Mouse (Mus musculus): ENCODE measurements around the gene Pa2g4. TPM values are rescaled to one million over a fixed set of nuclear protein-coding genes. Genes with fewer than 3 reads are reported as not detected.

Pa2g4 gene
- polyA plus RNA-seq, 1 experiment from 2014 or later = 187 TPM

- DNase-seq (ENCODE audit: low spot score) = no peak
- Histone ChIP-seq H3K27me3 (replicated peaks; ENCODE audit: control insufficient read depth, insufficient read depth, low read length) (no peaks in the 10 kb centered on the region), H3K9me3 (ENCODE audit: control insufficient read depth, low read length) (no peaks in the 10 kb centered on the region), H3K27ac (replicated peaks; ENCODE audit: low read depth, low read length) (no peak overlapping the region), H3K9ac (ENCODE audit: low read depth, low read length) (no peak overlapping the region), H3K4me1 (ENCODE audit: control insufficient read depth, insufficient read depth, low read length) (no peaks in the 10 kb centered on the region), H3K4me3 (ENCODE audit: low read depth, low read length) (no peak overlapping the region), H3K4me2 (ENCODE audit: low read depth, low read length) (no peak overlapping the region), H3K36me3 (ENCODE audit: control insufficient read depth, insufficient read depth, low read length) (peaks cover 41% of the 10 kb centered on the region)
- WGBS = 87% methylated on average over 11 of the region's 11 CpGs
- ATAC-seq (ENCODE audit: low read depth) = no peak
Measured at GRCm38 (mm10) chr10:128510301-128510700, 55.5 kb downstream of the Pa2g4 start.

GRCm38 (mm10) chr10:128509831-128510230 is 56.0 kb downstream of the Pa2g4 start:
- Histone ChIP-seq H3K4me1 (ENCODE audit: control insufficient read depth, insufficient read depth, low read length) (no peaks in the 10 kb centered on the region), H3K9me3 (ENCODE audit: control insufficient read depth, low read length) (no peaks in the 10 kb centered on the region), H3K27me3 (replicated peaks; ENCODE audit: control insufficient read depth, insufficient read depth, low read length) (no peaks in the 10 kb centered on the region), H3K36me3 (ENCODE audit: control insufficient read depth, insufficient read depth, low read length) (peaks cover 36% of the 10 kb centered on the region), H3K27ac (replicated peaks; ENCODE audit: low read depth, low read length) (no peak overlapping the region), H3K4me2 (ENCODE audit: low read depth, low read length) (no peak overlapping the region), H3K4me3 (ENCODE audit: low read depth, low read length) (no peak overlapping the region), H3K9ac (ENCODE audit: low read depth, low read length) (no peak overlapping the region)
- DNase-seq (ENCODE audit: low spot score) = no peak
- no peak for ATAC-seq (ENCODE audit: low read depth)
- 76% methylated on average over 4 of the region's 4 CpGs for WGBS

- no peak overlapping the region for H3K4me3 ChIP-seq (ENCODE audit: low read depth, low read length)
- H3K27me3 ChIP-seq (replicated peaks; ENCODE audit: control insufficient read depth, insufficient read depth, low read length) = no peaks in the 10 kb centered on the region
- H3K9me3 ChIP-seq (ENCODE audit: control insufficient read depth, low read length) = no peaks in the 10 kb centered on the region
- peaks cover 33% of the 10 kb centered on the region for H3K36me3 ChIP-seq (ENCODE audit: control insufficient read depth, insufficient read depth, low read length)
- no peak overlapping the region for H3K4me2 ChIP-seq (ENCODE audit: low read depth, low read length)
- no peak for ATAC-seq (ENCODE audit: low read depth)
- DNase-seq (ENCODE audit: low spot score) = no peak
- no peak overlapping the region for H3K9ac ChIP-seq (ENCODE audit: low read depth, low read length)
- H3K27ac ChIP-seq (replicated peaks; ENCODE audit: low read depth, low read length) = no peak overlapping the region
- WGBS = 84% methylated on average over 9 of the region's 9 CpGs
- no peaks in the 10 kb centered on the region for H3K4me1 ChIP-seq (ENCODE audit: control insufficient read depth, insufficient read depth, low read length)
Measured at GRCm38 (mm10) chr10:128509203-128509602, 56.6 kb downstream of the Pa2g4 start.

GRCm38 (mm10) chr10:128508260-128508659 is 57.5 kb downstream of the Pa2g4 start:
- ATAC-seq (ENCODE audit: low read depth) = no peak
- H3K4me1 ChIP-seq (ENCODE audit: control insufficient read depth, insufficient read depth, low read length) = no peaks in the 10 kb centered on the region
- no peak overlapping the region for H3K9ac ChIP-seq (ENCODE audit: low read depth, low read length)
- no peak overlapping the region for H3K4me3 ChIP-seq (ENCODE audit: low read depth, low read length)
- WGBS = 72% methylated on average over 9 of the region's 9 CpGs
- no peaks in the 10 kb centered on the region for H3K9me3 ChIP-seq (ENCODE audit: control insufficient read depth, low read length)
- no peaks in the 10 kb centered on the region for H3K27me3 ChIP-seq (replicated peaks; ENCODE audit: control insufficient read depth, insufficient read depth, low read length)
- no peak overlapping the region; the same call in 1 of the 2 replicates for H3K27ac ChIP-seq (replicated peaks; ENCODE audit: low read depth, low read length)
- H3K36me3 ChIP-seq (ENCODE audit: control insufficient read depth, insufficient read depth, low read length) = peaks cover 24% of the 10 kb centered on the region; the same call in 1 of the 2 replicates
- no peak overlapping the region for H3K4me2 ChIP-seq (ENCODE audit: low read depth, low read length)
- DNase-seq (ENCODE audit: low spot score) = no peak

Small RNAs within 50 kb of the gene (microRNA-seq; reads per million reads assigned to microRNA genes)
- gene Gm47275 (ENCODE audit: borderline number of aligned reads) (not detected), gene Mir6916 (ENCODE audit: borderline number of aligned reads) (not detected), gene Mir6917 (ENCODE audit: borderline number of aligned reads) (1.2 reads per million)

Other genes starting within 250 kb of the Pa2g4 start
- gene Cnpy2, start 243.5 kb downstream of the Pa2g4 start, polyA plus RNA-seq (2014; fragmentation: Nextera tagmentation; extraction: Ambion mirVana) = 350 and 364 TPM in 2 replicates
- 199 and 201 TPM in 2 replicates for gene Cs, start 228.3 kb downstream of the Pa2g4 start, polyA plus RNA-seq (2014; fragmentation: Nextera tagmentation; extraction: Ambion mirVana)
- 15.6 and 16.8 TPM in 2 replicates for gene Coq10a, start 197.0 kb downstream of the Pa2g4 start, polyA plus RNA-seq (2014; fragmentation: Nextera tagmentation; extraction: Ambion mirVana)
- gene Ankrd52, start 188.9 kb downstream of the Pa2g4 start, polyA plus RNA-seq (2014; fragmentation: Nextera tagmentation; extraction: Ambion mirVana) = 11.9 and 12.7 TPM in 2 replicates
- 0.11 and 0.13 TPM in 2 replicates for gene Slc39a5, start 164.8 kb downstream of the Pa2g4 start, polyA plus RNA-seq (2014; fragmentation: Nextera tagmentation; extraction: Ambion mirVana)
- gene Nabp2, start 154.5 kb downstream of the Pa2g4 start, polyA plus RNA-seq (2014; fragmentation: Nextera tagmentation; extraction: Ambion mirVana) = 61.9 and 63.3 TPM in 2 replicates
- gene Rnf41, start 154.3 kb downstream of the Pa2g4 start, polyA plus RNA-seq (2014; fragmentation: Nextera tagmentation; extraction: Ambion mirVana) = 35.2 and 36.1 TPM in 2 replicates
- gene Smarcc2, start 106.7 kb downstream of the Pa2g4 start, polyA plus RNA-seq (2014; fragmentation: Nextera tagmentation; extraction: Ambion mirVana) = 84.1 and 91.4 TPM in 2 replicates
- gene Myl6, start 71.8 kb downstream of the Pa2g4 start, polyA plus RNA-seq (2014; fragmentation: Nextera tagmentation; extraction: Ambion mirVana) = 1,095 and 1,174 TPM in 2 replicates
- 5.6 and 6.8 TPM in 2 replicates for gene Myl6b, start 67.3 kb downstream of the Pa2g4 start, polyA plus RNA-seq (2014; fragmentation: Nextera tagmentation; extraction: Ambion mirVana)
- gene Esyt1, start 40.1 kb downstream of the Pa2g4 start, polyA plus RNA-seq (2014; fragmentation: Nextera tagmentation; extraction: Ambion mirVana) = 44.2 and 46.8 TPM in 2 replicates
- gene Zc3h10, start 18.2 kb downstream of the Pa2g4 start, polyA plus RNA-seq (2014; fragmentation: Nextera tagmentation; extraction: Ambion mirVana) = 11.4 and 12.5 TPM in 2 replicates
- 4,564 and 5,119 TPM in 2 replicates for gene Rpl41, start 16.7 kb downstream of the Pa2g4 start, polyA plus RNA-seq (2014; fragmentation: Nextera tagmentation; extraction: Ambion mirVana)
- gene Erbb3, start 23.7 kb upstream of the Pa2g4 start, polyA plus RNA-seq (2014; fragmentation: Nextera tagmentation; extraction: Ambion mirVana) = 22.5 and 22.7 TPM in 2 replicates
- 1,114 and 1,162 TPM in 2 replicates for gene Rps26, start 60.8 kb upstream of the Pa2g4 start, polyA plus RNA-seq (2014; fragmentation: Nextera tagmentation; extraction: Ambion mirVana)
- gene Ikzf4, start 80.0 kb upstream of the Pa2g4 start, polyA plus RNA-seq (2014; fragmentation: Nextera tagmentation; extraction: Ambion mirVana) = 2.2 and 4.0 TPM in 2 replicates
- 11.1 and 14.4 TPM in 2 replicates for gene Suox, start 108.1 kb upstream of the Pa2g4 start, polyA plus RNA-seq (2014; fragmentation: Nextera tagmentation; extraction: Ambion mirVana)
- 74.7 and 75.4 TPM in 2 replicates for gene Rab5b, start 130.3 kb upstream of the Pa2g4 start, polyA plus RNA-seq (2014; fragmentation: Nextera tagmentation; extraction: Ambion mirVana)
- gene Pmel, start 138.2 kb upstream of the Pa2g4 start, polyA plus RNA-seq (2014; fragmentation: Nextera tagmentation; extraction: Ambion mirVana) = 14.0 and 14.6 TPM in 2 replicates
- 99.2 and 105 TPM in 2 replicates for gene Cdk2, start 139.0 kb upstream of the Pa2g4 start, polyA plus RNA-seq (2014; fragmentation: Nextera tagmentation; extraction: Ambion mirVana)
- gene Dgka, start 178.9 kb upstream of the Pa2g4 start, polyA plus RNA-seq (2014; fragmentation: Nextera tagmentation; extraction: Ambion mirVana) = 16.7 and 17.0 TPM in 2 replicates
- 27.1 and 34.7 TPM in 2 replicates for gene Pym1, start 181.9 kb upstream of the Pa2g4 start, polyA plus RNA-seq (2014; fragmentation: Nextera tagmentation; extraction: Ambion mirVana)
- gene Mmp19, start 224.9 kb upstream of the Pa2g4 start, polyA plus RNA-seq (2014; fragmentation: Nextera tagmentation; extraction: Ambion mirVana) = 1.4 and 1.8 TPM in 2 replicates
- 42.7 and 47.9 TPM in 2 replicates for gene Dnajc14, start 238.1 kb upstream of the Pa2g4 start, polyA plus RNA-seq (2014; fragmentation: Nextera tagmentation; extraction: Ambion mirVana)
- gene Tmem198b, start 238.4 kb upstream of the Pa2g4 start, polyA plus RNA-seq (2014; fragmentation: Nextera tagmentation; extraction: Ambion mirVana) = 13.7 and 14.9 TPM in 2 replicates